ENCODE assay signal across 17 mouse cellular contexts in genomic region chr16:92997636-92998035, GRCm38 (mm10).
DNase-seq lines count a peak whose midpoint lies in the region; ATAC-seq lines count a peak whose summit lies in the region.
"Had no signal": no experiment of that assay in that cellular context is flagged by ENCODE, and none has a peak within 500 bp of the region (broad histone marks: within the 10 kb centered on the region; RNA-seq: fewer than 3 reads in every experiment).

No protein-coding gene starts in this region.

- H3K4me1 ChIP-seq in limb, embryonic 13.5 days = no peaks in the 10 kb centered on the region
- H3K4me1 ChIP-seq in limb, embryonic 10.5 days = no peaks in the 10 kb centered on the region
- H3K4me1 ChIP-seq: embryonic facial prominence, embryonic 12.5 days; forebrain, embryonic 13.5 days; liver, embryonic 15.5 days; midbrain, embryonic 15.5 days; neural tube, embryonic 13.5 days had no signal

- no peak overlapping the region for H3K4me2 ChIP-seq in limb, embryonic 13.5 days (replicated peaks)
- H3K4me2 ChIP-seq: embryonic facial prominence, embryonic 12.5 days; forebrain, embryonic 13.5 days; liver, embryonic 15.5 days; midbrain, embryonic 15.5 days; neural tube, embryonic 13.5 days had no signal

- H3K27ac ChIP-seq in limb, embryonic 13.5 days = no peak overlapping the region
- H3K27ac ChIP-seq in limb, embryonic 10.5 days = no peak overlapping the region
- H3K27ac ChIP-seq: embryonic facial prominence, embryonic 12.5 days; forebrain, embryonic 13.5 days; liver, embryonic 15.5 days; midbrain, embryonic 15.5 days; neural tube, embryonic 13.5 days; stomach, postnatal 0 days had no signal

- H3K9me3 ChIP-seq in limb, embryonic 13.5 days = no peaks in the 10 kb centered on the region
- no peaks in the 10 kb centered on the region for H3K9me3 ChIP-seq in limb, embryonic 10.5 days (replicated peaks)
- H3K9me3 ChIP-seq: embryonic facial prominence, embryonic 12.5 days; forebrain, embryonic 13.5 days; liver, embryonic 15.5 days; midbrain, embryonic 15.5 days; neural tube, embryonic 13.5 days had no signal

- H3K4me3 ChIP-seq in limb, embryonic 13.5 days = no peak overlapping the region
- H3K4me3 ChIP-seq in limb, embryonic 10.5 days = no peak overlapping the region
- H3K4me3 ChIP-seq: embryonic facial prominence, embryonic 12.5 days; forebrain, embryonic 13.5 days; liver, embryonic 15.5 days; midbrain, embryonic 15.5 days; neural tube, embryonic 13.5 days had no signal

- H3K27me3 ChIP-seq in limb, embryonic 13.5 days = peaks cover 12% of the 10 kb centered on the region; the same call in 1 of the 2 replicates
- peaks cover 22% of the 10 kb centered on the region for H3K27me3 ChIP-seq in limb, embryonic 10.5 days (ENCODE audit: low read depth, poor library complexity, severe bottlenecking)
- H3K27me3 ChIP-seq: forebrain, embryonic 13.5 days; midbrain, embryonic 15.5 days; neural tube, embryonic 13.5 days had no signal

- WGBS in limb, embryonic 13.5 days = 46% methylated on average over 6 of the region's 6 CpGs
- WGBS in limb, embryonic 10.5 days = 83% methylated on average over 6 of the region's 6 CpGs

- DNase-seq in cerebellum, postnatal 10 days = peak; percentile 19 to 47
- no peak for DNase-seq in cerebellum, postnatal 4 days (ENCODE audit: low spot score in 2 of 2)
- no peak for DNase-seq in limb, embryonic 10.5 days (ENCODE audit: low spot score)
- DNase-seq in fibroblast of lung, adult 2 months (ENCODE audit: low read depth) = peak; percentile 88
- peak; percentile 7 to 11 for DNase-seq in right cerebral cortex, postnatal 36 days (ENCODE audit: low spot score in 2 of 2)
- no peak for DNase-seq in yolk sac, embryonic 10.5 days (ENCODE audit: low spot score)
- DNase-seq in spleen, postnatal 4 days (ENCODE audit: low spot score in 2 of 2) = no peak
- DNase-seq: adrenal gland, adult 8-10 months; lung, postnatal 4 days had no signal

- H3K9ac ChIP-seq in limb, embryonic 13.5 days = no peak overlapping the region
- H3K9ac ChIP-seq: embryonic facial prominence, embryonic 12.5 days; forebrain, embryonic 13.5 days; liver, embryonic 15.5 days; midbrain, embryonic 15.5 days; neural tube, embryonic 13.5 days had no signal

- peak; percentile 72 for ATAC-seq in limb, embryonic 13.5 days (ENCODE audit: low FRiP score, low read depth)
- ATAC-seq: forebrain, embryonic 13.5 days; hindbrain, embryonic 16.5 days; midbrain, embryonic 15.5 days had no signal

- H3K36me3 ChIP-seq in limb, embryonic 13.5 days = no peaks in the 10 kb centered on the region
- H3K36me3 ChIP-seq in limb, embryonic 10.5 days = no peaks in the 10 kb centered on the region
- H3K36me3 ChIP-seq: embryonic facial prominence, embryonic 12.5 days; liver, embryonic 15.5 days; midbrain, embryonic 15.5 days; neural tube, embryonic 13.5 days had no signal

Comparison
In these comparisons a context has a peak if more than half of its experiments do, and no peak if none do; other contexts are left out.
1. DNase-seq: peak in cerebellum, postnatal 10 days (2 of 2), fibroblast of lung, adult 2 months (single experiment) and right cerebral cortex, postnatal 36 days (2 of 2); none in cerebellum, postnatal 4 days (0 of 2), limb, embryonic 10.5 days (single experiment), yolk sac, embryonic 10.5 days (single experiment) and spleen, postnatal 4 days (0 of 2).